Mouse (Mus musculus): ENCODE measurements around the gene Tssk4. TPM values are rescaled to one million over a fixed set of nuclear protein-coding genes. Genes with fewer than 3 reads are reported as not detected.

Tssk4 gene
- 3.5 TPM for total RNA-seq (2023)

DNA sequence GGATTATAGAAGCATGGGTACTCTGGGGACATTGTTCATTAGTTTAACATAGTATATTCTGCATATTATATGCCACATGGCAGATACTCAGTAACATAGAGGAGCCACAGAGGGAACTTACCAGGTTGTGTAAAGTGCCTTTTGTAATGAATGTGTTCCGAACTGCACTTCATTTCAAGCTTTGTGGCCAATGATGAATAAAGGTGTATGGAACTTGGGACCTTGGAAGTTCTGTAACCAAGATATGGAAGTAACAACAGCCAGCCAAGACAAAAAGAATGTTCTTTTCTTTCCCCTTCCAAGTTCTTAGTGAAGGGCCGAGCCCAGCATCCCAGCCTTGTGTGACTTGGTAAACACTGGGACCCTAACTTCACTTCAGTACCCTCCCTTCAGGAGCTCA is at the start of gene Tssk4:
TSS of gene Tssk4 (plus strand) at position 301 of the 400 bp plus-strand sequence.

GRCm38 (mm10) chr14:55603271-55603632 is 46.7 kb upstream of the Tssk4 start, which contains the start of gene Irf9:
Gene Irf9, plus strand, starts transcription at chr14:55603571.

GRCm38 (mm10) chr14:55617822-55618221 is 32.2 kb upstream of the Tssk4 start, which contains the start of gene Rec8:
Gene Rec8, plus strand, starts transcription at chr14:55618037.

GRCm38 (mm10) chr14:55635523-55636007 is 14.4 kb upstream of the Tssk4 start, which contains the start of gene Ipo4:
Gene Ipo4, minus strand, starts transcription at chr14:55635957.

GRCm38 (mm10) chr14:55637795-55638194 is 12.2 kb upstream of the Tssk4 start, which contains the start of gene Gm49378:
Gene Gm49378, minus strand, starts transcription at chr14:55637895.

DNA sequence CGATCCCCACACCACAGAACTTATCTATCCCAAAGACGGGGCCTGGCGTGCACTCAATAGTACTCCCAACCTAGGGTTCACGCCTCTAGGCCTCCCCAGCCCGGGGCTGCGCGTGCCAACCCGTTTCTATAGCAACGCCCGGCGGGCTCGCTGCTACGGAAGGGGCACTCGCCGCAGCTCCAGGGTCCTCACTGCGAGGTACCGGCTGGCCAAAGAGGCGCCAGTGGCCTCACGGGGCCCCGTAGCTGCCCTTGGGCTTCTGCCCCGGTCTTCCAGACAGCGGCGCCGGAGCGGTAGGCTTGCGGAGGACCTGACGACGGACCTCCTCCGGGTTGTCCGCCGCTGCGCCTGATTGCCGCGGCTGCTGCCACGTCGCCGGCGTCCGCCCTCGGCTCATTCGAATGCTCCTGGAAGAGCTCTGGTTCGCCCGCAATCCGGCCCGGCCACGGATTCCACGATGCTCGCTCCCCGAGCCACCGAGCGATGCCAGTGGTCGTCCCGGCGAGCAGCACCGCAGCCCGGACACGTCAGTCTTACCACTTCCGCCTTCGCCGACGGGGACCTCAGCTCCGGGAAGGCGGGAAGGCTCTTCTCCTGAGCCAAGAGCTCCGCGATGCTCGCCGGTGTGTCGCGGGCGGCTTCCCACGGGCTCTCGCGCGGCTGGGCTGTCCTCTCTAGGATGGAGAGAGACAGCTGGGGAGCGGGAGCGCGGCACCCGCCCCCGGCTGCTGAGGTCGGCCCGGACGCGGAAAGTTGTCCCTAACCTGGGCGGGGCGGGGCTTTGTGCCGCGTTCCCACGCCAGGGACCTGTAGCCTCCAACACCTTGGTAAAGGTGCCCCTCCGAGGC is 6.7 kb upstream of the Tssk4 start, which contains the start of gene Tm9sf1:
TSS of gene Tm9sf1 (minus strand) at position 747 of the 848 bp plus-strand sequence.

DNA sequence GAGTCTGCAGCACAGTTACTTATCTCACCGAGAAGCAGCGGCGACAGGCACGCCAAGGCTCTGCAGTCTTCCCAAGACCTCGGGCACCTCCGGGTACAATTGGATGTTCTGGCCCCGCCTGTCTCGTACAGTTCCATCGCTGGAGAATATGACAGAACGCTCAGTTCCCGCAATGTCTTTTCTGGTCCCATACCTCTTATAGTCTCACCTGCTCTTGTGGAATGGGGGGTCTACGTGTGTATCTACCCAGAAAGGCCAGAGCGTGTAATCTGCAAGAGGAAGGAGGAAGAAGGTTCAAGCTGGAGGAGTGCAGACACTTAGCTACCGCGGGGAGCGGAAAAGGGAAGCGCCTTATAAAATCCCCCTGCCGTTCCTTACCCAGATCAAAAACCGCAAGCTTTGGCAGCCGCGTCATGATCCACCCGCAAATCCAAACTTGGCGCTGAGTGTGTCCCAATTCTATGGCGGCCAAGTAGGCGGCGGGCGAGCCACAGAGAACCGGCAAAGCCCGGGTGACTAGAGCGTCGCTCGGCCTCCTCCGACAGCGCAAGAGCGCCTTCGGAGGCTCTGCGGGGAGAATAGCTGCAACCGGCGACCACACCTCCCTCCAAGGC is 10.1 kb downstream of the Tssk4 start, which contains the start of gene Mdp1:
TSS of gene Mdp1 (minus strand) at position 549 of the 614 bp plus-strand sequence.

DNA sequence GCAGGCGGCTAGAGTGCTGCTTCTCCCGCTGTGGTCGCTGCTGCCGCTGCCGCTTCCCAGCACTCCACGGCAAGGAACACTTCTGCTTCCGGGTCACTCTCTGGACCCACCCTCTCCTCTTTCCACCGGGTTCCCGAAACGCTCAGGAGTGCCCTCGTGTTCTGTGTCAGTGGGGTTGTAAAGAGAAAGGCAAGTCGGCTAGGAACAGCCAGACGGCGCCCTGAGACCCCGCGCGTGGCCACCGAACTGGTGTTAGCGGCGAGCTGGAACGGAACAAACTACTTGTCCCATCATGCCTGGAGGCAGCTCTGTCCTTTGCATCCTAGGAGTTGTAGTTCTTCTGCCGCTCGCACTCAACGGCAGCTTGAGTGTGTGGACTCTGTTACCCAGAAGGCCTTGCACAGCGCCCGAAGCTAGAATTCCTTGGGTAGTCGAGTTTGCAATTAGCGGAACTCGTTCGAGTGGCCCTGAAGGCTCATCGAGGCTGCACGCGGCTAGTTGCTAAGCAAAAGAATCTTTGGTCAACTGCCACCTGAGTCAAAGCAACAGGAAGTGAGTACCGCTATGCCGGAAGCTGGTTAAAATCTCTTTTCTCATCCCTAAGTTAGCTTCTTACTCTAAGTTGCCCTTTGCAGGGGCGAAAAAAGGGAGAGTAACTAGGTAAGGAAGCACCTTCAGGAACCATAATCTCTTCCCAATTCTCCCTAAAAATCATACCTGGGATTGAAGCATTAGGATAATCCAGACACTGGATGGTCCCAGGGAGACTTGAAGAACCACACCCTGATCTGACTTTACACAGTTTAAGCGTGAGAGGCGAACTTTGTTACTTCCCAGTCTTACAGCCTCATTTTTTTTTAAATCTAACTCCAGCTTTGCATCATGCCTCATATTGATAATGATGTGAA is 22.1 kb downstream of the Tssk4 start, which contains the start of the genes Gmpr2 and Nedd8:
TSS of gene Gmpr2 (plus strand) at position 109 of the 908 bp plus-strand sequence.
TSS of gene Nedd8 (minus strand) at position 292 of the 908 bp plus-strand sequence.

DNA sequence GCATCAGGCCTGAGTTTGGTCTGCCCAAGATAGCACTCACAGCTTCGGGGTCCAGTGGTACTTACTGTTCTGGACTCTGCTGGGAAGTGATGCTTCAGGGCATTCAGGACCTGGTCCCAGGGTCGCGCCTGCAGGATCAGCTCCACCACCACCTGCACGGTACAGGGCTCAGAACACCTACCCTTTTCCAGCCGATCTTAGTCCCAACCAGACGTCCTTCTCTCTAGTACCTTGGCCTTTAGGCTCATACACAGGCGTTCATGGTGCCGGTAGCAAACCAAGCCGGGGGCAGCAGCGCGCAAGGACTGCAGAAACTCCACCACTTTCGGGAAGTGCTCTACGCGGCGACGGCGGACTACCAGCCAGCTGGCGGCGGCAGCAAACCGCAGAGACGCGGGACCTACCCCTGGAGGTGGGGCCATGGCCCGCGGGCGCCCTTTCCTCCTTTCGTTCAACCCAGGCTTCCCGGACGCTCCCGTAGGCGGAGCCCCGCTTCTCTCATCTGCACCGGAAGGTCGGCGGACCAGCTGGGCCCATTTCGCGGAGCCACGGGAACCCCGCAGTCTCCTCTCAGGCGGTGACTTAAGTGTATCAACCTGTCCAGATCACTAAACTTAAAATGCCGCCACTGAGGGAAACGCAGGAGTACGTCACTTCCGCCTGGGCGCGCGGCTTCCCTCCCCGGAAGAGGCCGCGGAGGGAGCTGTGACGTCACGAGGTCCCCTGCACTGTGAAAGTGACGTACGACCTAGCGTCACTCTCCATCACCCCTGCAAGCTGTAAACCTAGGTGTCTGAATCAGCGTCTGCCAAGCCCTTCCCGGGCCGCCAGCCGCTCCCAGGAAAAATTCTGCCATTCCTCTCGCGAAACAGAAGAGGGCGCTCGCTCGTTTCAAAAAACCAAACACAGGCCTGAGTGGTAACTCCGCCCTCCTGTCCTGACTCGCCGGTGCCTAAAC is 31.5 kb downstream of the Tssk4 start, which contains the start of gene Tinf2:
TSS of gene Tinf2 (minus strand) at position 661 of the 958 bp plus-strand sequence.

Other genes with a start within 250 kb of the Tssk4 start
- gene Dhrs4, start 171.4 kb upstream of the Tssk4 start, total RNA-seq (2023), result 21.3 TPM
- gene Carmil3, start 159.5 kb upstream of the Tssk4 start, total RNA-seq (2023), result 1.2 TPM
- not detected for gene Cpne6, start 139.7 kb upstream of the Tssk4 start, total RNA-seq (2023)
- gene Nrl, start 125.2 kb upstream of the Tssk4 start, total RNA-seq (2023), result not detected
- gene Pck2, start 109.9 kb upstream of the Tssk4 start, total RNA-seq (2023), result 16.1 TPM
- 92.5 TPM for gene Dcaf11, start 90.2 kb upstream of the Tssk4 start, total RNA-seq (2023)
- 6.4 TPM for gene A730061H03Rik, start 89.8 kb upstream of the Tssk4 start, total RNA-seq (2023)
- gene Fitm1, start 74.6 kb upstream of the Tssk4 start, total RNA-seq (2023), result not detected
- gene Psme1, start 72.1 kb upstream of the Tssk4 start, total RNA-seq (2023), result 263 TPM
- gene Emc9, start 64.9 kb upstream of the Tssk4 start, total RNA-seq (2023), result 21.5 TPM
- 386 TPM for gene Psme2, start 59.1 kb upstream of the Tssk4 start, total RNA-seq (2023)
- gene Rnf31, start 58.5 kb upstream of the Tssk4 start, total RNA-seq (2023), result 96.4 TPM
- 94.6 TPM for gene Irf9, start 46.6 kb upstream of the Tssk4 start, total RNA-seq (2023)
- 0.44 TPM for gene Rec8, start 32.1 kb upstream of the Tssk4 start, total RNA-seq (2023)
- gene Ipo4, start 14.2 kb upstream of the Tssk4 start, total RNA-seq (2023), result 71.9 TPM
- gene Gm49378, start 12.3 kb upstream of the Tssk4 start, total RNA-seq (2023), result 2.7 TPM
- gene Tm9sf1, start 6.4 kb upstream of the Tssk4 start, total RNA-seq (2023), result 43.9 TPM
- gene Mdp1, start 10.3 kb downstream of the Tssk4 start, total RNA-seq (2023), result 41.7 TPM
- 16.2 TPM for gene Gmpr2, start 21.8 kb downstream of the Tssk4 start, total RNA-seq (2023)
- 153 TPM for gene Nedd8, start 21.9 kb downstream of the Tssk4 start, total RNA-seq (2023)
- gene Tinf2, start 31.6 kb downstream of the Tssk4 start, total RNA-seq (2023), result 111 TPM
- gene Tgm1, start 63.7 kb downstream of the Tssk4 start, total RNA-seq (2023), result 2.0 TPM
- gene Rabggta, start 72.1 kb downstream of the Tssk4 start, total RNA-seq (2023), result 84.5 TPM
- gene Dhrs1, start 95.5 kb downstream of the Tssk4 start, total RNA-seq (2023), result 18.6 TPM
- 22.2 TPM for gene Nop9, start 95.5 kb downstream of the Tssk4 start, total RNA-seq (2023)
- gene Cideb, start 108.3 kb downstream of the Tssk4 start, total RNA-seq (2023), result not detected
- gene Ltb4r2, start 111.2 kb downstream of the Tssk4 start, total RNA-seq (2023), result 0.21 TPM
- gene Ltb4r1, start 115.8 kb downstream of the Tssk4 start, total RNA-seq (2023), result 0.41 TPM
- gene Adcy4, start 133.9 kb downstream of the Tssk4 start, total RNA-seq (2023), result 0.27 TPM
- 67.6 TPM for gene Ripk3, start 138.7 kb downstream of the Tssk4 start, total RNA-seq (2023)
- gene Nfatc4, start 173.0 kb downstream of the Tssk4 start, total RNA-seq (2023), result not detected
- 1.0 TPM for gene Nynrin, start 203.8 kb downstream of the Tssk4 start, total RNA-seq (2023)
- gene Cbln3, start 234.2 kb downstream of the Tssk4 start, total RNA-seq (2023), result not detected
- gene Khnyn, start 234.8 kb downstream of the Tssk4 start, total RNA-seq (2023), result 65.3 TPM

Data from CD4-positive naive resting alpha-beta T cell, adult 57 days (primary cell).